Comparison of ENCODE assay signal across 21 mouse cellular contexts in genomic region chr2:170734446-170734845, GRCm38 (mm10). TPM values are rescaled to one million over a fixed set of nuclear protein-coding genes. Genes with fewer than 3 reads are reported as not detected.
DNase-seq lines count a peak whose midpoint lies in the region; ATAC-seq lines count a peak whose summit lies in the region.
"Had no signal": no experiment of that assay in that cellular context is flagged by ENCODE, and none has a peak within 500 bp of the region (broad histone marks: within the 10 kb centered on the region; RNA-seq: fewer than 3 reads in every experiment).

No protein-coding gene starts in this region.

- H3K9ac ChIP-seq in hindbrain, embryonic 13.5 days, result no peak overlapping the region
- no peak overlapping the region for H3K9ac ChIP-seq in midbrain, embryonic 13.5 days (replicated peaks)
- H3K9ac ChIP-seq in neural tube, embryonic 15.5 days (replicated peaks), result no peak overlapping the region
- H3K9ac ChIP-seq: embryonic facial prominence, embryonic 12.5 days; limb, embryonic 12.5 days; liver, embryonic 12.5 days had no signal

- no peak for ATAC-seq in hindbrain, embryonic 13.5 days (ENCODE audit: low FRiP score)
- no peak for ATAC-seq in midbrain, embryonic 13.5 days
- ATAC-seq in neural tube, embryonic 15.5 days (ENCODE audit: low FRiP score), result no peak
- ATAC-seq: liver, embryonic 12.5 days had no signal

- no peaks in the 10 kb centered on the region for H3K27me3 ChIP-seq in hindbrain, embryonic 13.5 days
- no peaks in the 10 kb centered on the region for H3K27me3 ChIP-seq in midbrain, embryonic 13.5 days
- no peaks in the 10 kb centered on the region for H3K27me3 ChIP-seq in neural tube, embryonic 15.5 days (replicated peaks)

- DNase-seq in heart, adult 11 months, result peak; percentile 56
- no peak for DNase-seq in heart, adult 8-10 months (ENCODE audit: low spot score)
- DNase-seq in thymus, adult 18-20 months, result no peak
- DNase-seq in adrenal gland, postnatal 25 days, result no peak
- DNase-seq: B cell, adult 2 months; cerebellum, adult 2 months; gastrocnemius, postnatal 10 days; kidney, adult 2 months; kidney, postnatal 10 days; lung, adult 2 months; lung, postnatal 36 days; thymus, postnatal 36 days had no signal

- H3K9me3 ChIP-seq in hindbrain, embryonic 13.5 days, result peaks cover 6% of the 10 kb centered on the region; the same call in 1 of the 2 replicates
- no peaks in the 10 kb centered on the region for H3K9me3 ChIP-seq in midbrain, embryonic 13.5 days
- H3K9me3 ChIP-seq in neural tube, embryonic 15.5 days (replicated peaks), result no peaks in the 10 kb centered on the region
- H3K9me3 ChIP-seq: embryonic facial prominence, embryonic 12.5 days had no signal

- no peak overlapping the region for H3K4me3 ChIP-seq in hindbrain, embryonic 13.5 days
- H3K4me3 ChIP-seq in midbrain, embryonic 13.5 days (replicated peaks), result no peak overlapping the region
- H3K4me3 ChIP-seq in neural tube, embryonic 15.5 days (replicated peaks), result peak overlapping the region; percentile 6; the same call in 1 of the 2 replicates
- H3K4me3 ChIP-seq: embryonic facial prominence, embryonic 12.5 days; erythroblast, embryonic 14.5 days; limb, embryonic 12.5 days; liver, embryonic 12.5 days had no signal

- no peak overlapping the region for H3K27ac ChIP-seq in hindbrain, embryonic 13.5 days
- H3K27ac ChIP-seq in midbrain, embryonic 13.5 days, result no peak overlapping the region; the same call in 1 of the 2 replicates
- no peak overlapping the region for H3K27ac ChIP-seq in neural tube, embryonic 15.5 days (replicated peaks)
- H3K27ac ChIP-seq: embryonic facial prominence, embryonic 12.5 days; limb, embryonic 12.5 days; liver, embryonic 12.5 days had no signal

- WGBS in hindbrain, embryonic 13.5 days, result 56% methylated on average over 3 of the region's 3 CpGs
- WGBS in midbrain, embryonic 13.5 days, result 56% methylated on average over 3 of the region's 3 CpGs
- 46% methylated on average over 3 of the region's 3 CpGs for WGBS in neural tube, embryonic 15.5 days

- peak overlapping the region; percentile 84 for H3K4me2 ChIP-seq in hindbrain, embryonic 13.5 days
- H3K4me2 ChIP-seq in midbrain, embryonic 13.5 days (replicated peaks), result peak overlapping the region; percentile 33
- H3K4me2 ChIP-seq in neural tube, embryonic 15.5 days, result peak overlapping the region; percentile 81
- H3K4me2 ChIP-seq: embryonic facial prominence, embryonic 12.5 days; limb, embryonic 12.5 days; liver, embryonic 12.5 days had no signal

- H3K36me3 ChIP-seq in hindbrain, embryonic 13.5 days, result no peaks in the 10 kb centered on the region
- H3K36me3 ChIP-seq in midbrain, embryonic 13.5 days, result no peaks in the 10 kb centered on the region
- H3K36me3 ChIP-seq in neural tube, embryonic 15.5 days, result no peaks in the 10 kb centered on the region
- H3K36me3 ChIP-seq: embryonic facial prominence, embryonic 12.5 days; limb, embryonic 12.5 days; liver, embryonic 12.5 days had no signal

- peaks cover 45% of the 10 kb centered on the region for H3K4me1 ChIP-seq in hindbrain, embryonic 13.5 days (replicated peaks)
- H3K4me1 ChIP-seq in midbrain, embryonic 13.5 days (replicated peaks), result peaks cover 43% of the 10 kb centered on the region
- peaks cover 53% of the 10 kb centered on the region for H3K4me1 ChIP-seq in neural tube, embryonic 15.5 days
- H3K4me1 ChIP-seq: liver, embryonic 12.5 days had no signal

RNA-seq across cellular contexts. Expression of gene Dok5, which starts 2.8 kb away (rescaled TPM):
- total RNA-seq in heart, adult 8-10 months (2022), result under 1 TPM; 0.24 to 0.35 (median 0.30) TPM
- polyA plus RNA-seq in hindbrain, embryonic 13.5 days (2015; fragmentation: Nextera tagmentation; extraction: Ambion mirVana), result 63.7 and 64.6 TPM in 2 replicates
- polyA plus RNA-seq in midbrain, embryonic 13.5 days (2015; fragmentation: Nextera tagmentation; extraction: Ambion mirVana), result 41.1 and 42.7 TPM in 2 replicates
- polyA plus RNA-seq in neural tube, embryonic 15.5 days (2015; fragmentation: Nextera tagmentation; extraction: Ambion mirVana), result 57.2 and 70.9 TPM in 2 replicates
- total RNA-seq in adrenal gland, postnatal 25 days (2021), result 0.58 TPM in 1 of 2 replicates, not detected in the other
- total RNA-seq: common myeloid progenitor, adult 5-6 weeks; megakaryocyte-erythroid progenitor cell, adult 5-6 weeks had no signal
- polyA plus RNA-seq: erythroblast, embryonic 14.5 days had no signal

Comparison
In these comparisons a context has a peak if more than half of its experiments do, and no peak if none do; other contexts are left out.
1. H3K4me2 ChIP-seq: peak in every context shown above with its lines; median percentile 84 in hindbrain, embryonic 13.5 days; 81 in neural tube, embryonic 15.5 days; 33 in midbrain, embryonic 13.5 days.